Mouse (Mus musculus) G1E-ER4 (cell line): ENCODE data around the gene Olfr70. TPM values are rescaled to one million over a fixed set of nuclear protein-coding genes. Genes with fewer than 3 reads are reported as not detected.

ENCODE experiments used
- GATA1 ChIP-seq: IDR thresholded peaks from one replicate; pipeline ENCODE4 v1.8.0; 2012; ENCODE audit warnings: low read length, inconsistent platforms
- polyA plus RNA-seq: library from polyadenylated mRNA; stranded (reverse); fragments of >175 nt; gene quantifications from 2 replicates; pipeline ENCODE4 v1.2.3, GENCODE M21; 2012

The Olfr70 gene
- polyA plus RNA-seq, 1 experiment: not detected

GRCm38 (mm10) chr4:43678541-43678940, 22.1 kb downstream of the Olfr70 start:
- TF ChIP-seq GATA1: no peak

DNA sequence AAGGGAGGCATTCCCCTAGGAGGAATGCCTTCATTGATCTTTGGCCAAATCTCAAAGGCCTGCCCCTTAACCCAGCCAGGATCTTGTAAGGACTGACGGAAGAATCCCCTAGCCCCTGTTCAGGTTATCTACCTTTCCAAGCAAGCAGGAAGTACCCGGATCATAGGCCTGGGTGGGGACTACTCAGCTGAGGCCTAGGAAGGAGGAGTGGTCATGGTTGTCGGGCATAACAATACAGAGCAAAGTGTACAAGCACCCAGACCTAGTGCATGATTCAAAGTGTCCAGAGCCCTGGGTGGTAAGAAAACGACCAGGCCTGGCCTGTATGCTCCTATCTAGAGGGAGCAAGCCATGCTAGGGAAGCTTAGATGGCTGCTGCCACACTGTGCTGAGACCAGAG, 25.0 kb downstream of the Olfr70 start:
- TF ChIP-seq GATA1: no peak

DNA sequence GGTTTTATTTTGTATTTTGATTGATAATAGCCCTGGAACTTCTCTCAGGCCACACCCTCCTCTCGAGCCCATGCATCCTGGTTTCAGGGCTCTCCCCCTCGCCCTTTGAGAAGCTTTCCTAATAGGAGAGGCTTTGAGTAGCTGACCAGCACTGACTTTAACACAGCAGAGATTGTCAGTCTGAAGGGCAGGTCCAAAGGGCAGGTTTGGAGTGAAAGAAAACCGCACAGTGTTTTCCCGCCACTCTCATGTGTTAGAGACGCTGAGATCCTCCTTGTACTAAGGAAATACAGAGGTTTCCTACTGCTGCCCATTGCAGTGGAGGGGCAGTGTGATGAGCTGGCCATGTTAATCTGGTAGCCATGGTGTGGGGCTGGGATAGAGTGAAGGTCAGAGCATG, 25.6 kb downstream of the Olfr70 start:
- no peak for TF ChIP-seq GATA1

DNA sequence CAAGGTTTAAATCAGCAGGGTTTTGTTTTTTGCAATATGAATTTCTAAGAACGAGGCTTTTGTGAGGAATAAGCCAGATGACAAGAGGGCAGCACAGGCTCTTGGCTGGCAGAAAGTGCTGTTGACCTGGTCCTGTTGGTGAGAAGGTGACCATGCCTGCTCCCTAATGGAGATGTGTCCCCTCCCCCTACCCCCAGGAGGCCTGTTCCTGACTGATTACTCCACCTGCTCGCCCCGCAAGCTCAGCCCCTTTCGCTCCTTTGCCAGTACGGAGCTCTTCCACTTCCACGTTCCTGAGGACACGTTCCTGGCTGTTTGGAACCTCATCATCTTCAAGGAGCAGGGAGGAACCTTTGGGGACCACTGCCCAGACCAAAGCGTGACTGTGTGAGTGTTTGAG, 26.9 kb downstream of the Olfr70 start:
- no peak for TF ChIP-seq GATA1

- TF ChIP-seq GATA1: no peak
Measured at GRCm38 (mm10) chr4:43672070-43672469, 28.5 kb downstream of the Olfr70 start.

- TF ChIP-seq GATA1: no peak
Measured at GRCm38 (mm10) chr4:43669428-43669794, 31.2 kb downstream of the Olfr70 start.

- TF ChIP-seq GATA1: no peak
Measured at GRCm38 (mm10) chr4:43668782-43669427, 31.7 kb downstream of the Olfr70 start, which contains the start of the genes Tmem8b and Fam221b. TSS of gene Tmem8b (plus strand) at chr4:43668971. TSS of gene Fam221b (minus strand) at chr4:43669145.

DNA sequence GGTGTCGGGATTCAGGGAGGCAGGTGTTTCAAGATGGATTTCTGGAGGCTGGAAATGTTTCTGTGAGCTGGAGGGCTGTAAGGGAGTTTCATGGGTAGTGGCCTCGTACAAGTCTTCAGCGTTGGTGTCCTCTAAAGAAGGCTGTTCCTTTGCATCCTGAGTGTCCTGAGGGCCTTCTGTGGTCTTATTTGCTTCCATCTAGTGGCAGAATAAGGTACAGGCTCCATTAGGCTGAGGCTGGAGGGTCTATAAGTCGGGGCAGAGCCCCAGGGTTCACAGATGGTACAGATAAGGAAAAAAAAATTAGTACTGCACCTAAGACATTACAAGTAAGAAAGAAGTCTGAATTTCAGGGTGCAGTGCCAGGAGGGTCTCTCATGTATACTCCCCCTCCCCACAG, 34.2 kb downstream of the Olfr70 start:
- no peak for TF ChIP-seq GATA1

DNA sequence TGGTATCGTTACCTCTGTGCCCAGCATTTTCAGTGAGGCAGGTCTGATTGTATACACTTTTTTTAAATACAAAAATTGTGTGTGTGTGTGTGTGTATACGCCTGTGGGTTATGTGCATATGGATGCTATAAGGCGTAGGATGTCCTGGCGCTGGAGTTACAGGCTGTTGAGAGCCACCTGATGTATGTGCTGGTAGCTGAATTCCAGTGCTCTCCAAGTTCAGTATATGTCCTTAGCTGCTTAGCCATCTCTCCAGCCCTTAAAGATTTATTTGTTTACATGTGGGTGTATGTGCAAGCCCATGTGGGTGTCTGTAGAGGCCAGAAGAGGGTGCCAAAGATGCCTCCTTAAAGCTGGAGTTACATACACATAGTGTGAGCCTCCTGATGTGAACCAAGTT, 43.5 kb downstream of the Olfr70 start:
- no peak for TF ChIP-seq GATA1

- TF ChIP-seq GATA1: no peak
Measured at GRCm38 (mm10) chr4:43656339-43657109, 44.1 kb downstream of the Olfr70 start, which contains the start of gene Hint2. TSS of gene Hint2 (minus strand) at chr4:43656466.

DNA sequence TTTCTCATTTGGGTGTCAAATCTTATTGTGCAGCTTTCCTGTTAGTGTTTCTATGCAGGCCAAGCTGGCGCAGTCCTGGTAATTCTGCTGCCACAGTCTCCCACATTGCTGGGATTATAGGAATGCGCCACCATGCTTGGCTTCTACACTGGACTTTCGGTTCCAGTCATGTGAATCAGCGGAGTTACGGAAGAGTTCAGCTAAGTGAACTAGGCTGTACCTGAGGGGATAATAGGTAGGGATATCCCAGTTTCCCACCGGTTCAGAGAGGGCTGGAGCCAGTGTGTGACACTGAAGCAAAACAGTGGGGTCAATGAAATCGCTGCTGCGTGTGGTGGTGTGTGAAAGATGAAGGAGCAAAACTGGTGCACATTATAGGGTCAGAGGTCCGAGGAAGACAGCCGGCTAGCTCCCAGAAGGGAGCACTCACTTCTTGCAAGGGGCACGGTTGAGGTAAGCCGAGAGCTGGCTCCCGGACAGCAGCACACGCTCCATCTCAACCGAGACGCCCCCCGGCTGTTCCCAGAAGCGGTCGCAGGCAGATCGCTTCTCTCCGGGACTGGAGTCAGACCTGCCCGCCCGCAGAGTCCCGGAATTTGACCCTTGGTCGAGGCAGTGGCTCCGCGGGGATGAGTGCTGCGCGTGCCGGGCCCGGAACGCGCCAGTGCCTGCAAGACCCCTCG, 44.8 kb downstream of the Olfr70 start:
- TF ChIP-seq GATA1: no peak

DNA sequence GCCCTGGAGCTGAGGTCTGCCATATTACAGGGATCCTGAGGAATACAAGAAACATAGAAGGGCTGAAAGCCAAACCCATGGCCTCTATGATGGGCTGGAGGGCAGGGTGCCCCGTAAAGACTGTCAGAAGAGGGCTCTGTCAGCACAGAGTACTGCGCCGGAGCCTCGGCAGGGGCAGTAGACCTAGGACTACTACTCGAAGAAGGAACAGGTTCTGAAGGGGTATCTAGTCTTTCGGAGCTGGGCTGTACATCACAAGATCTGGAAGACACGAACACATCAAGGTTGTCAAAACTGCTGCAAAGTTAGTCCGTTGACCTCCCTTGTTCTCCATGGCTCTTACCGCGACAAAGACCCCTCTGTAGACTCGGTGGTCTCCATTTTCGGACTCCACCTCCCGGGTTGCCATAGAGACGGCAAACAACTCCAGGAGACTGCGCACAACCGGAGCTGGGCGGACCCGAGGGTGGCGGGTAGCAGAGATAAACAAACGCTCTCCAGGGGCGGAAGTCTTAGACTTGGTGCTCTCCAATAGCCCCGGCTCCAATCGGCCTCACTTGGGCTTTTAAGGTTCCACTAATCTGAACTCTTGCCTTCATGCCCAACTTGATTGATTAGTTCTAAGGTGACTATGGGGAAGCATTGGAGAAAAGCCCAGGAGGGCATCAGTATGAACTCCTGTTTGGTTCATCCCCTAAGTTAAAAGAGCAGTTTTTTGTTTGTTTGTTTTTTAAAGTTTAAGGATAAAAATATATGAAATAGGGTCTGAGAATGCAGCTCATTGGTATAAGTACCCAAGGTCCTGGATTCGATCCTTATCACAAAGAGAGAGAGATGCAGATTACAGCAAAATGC, 47.2 kb downstream of the Olfr70 start, which contains the start of gene Spag8:
Gene Spag8 (minus strand): TSS at position 434 of the 855 bp plus-strand sequence.
- no peak for TF ChIP-seq GATA1

DNA sequence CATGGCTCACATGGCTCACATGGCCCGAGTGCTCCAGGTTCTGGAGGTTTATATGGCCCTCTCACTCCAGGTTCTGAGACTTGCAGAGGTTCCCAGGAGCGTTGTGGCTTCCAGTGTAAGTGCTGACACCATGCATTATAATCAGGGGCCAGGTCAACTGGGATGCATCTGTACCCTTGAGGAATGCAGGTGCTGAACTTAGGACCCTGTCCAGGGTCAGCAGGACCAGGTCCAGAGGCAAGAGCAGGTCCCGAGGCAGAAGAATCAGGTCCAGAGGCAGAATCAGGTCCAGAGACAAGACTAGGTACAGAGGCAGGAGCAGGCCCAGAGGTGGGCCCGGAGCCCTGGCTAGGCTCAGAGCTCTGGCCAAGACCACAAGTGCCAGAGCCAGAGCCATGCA, 47.9 kb downstream of the Olfr70 start:
- TF ChIP-seq GATA1: no peak

DNA sequence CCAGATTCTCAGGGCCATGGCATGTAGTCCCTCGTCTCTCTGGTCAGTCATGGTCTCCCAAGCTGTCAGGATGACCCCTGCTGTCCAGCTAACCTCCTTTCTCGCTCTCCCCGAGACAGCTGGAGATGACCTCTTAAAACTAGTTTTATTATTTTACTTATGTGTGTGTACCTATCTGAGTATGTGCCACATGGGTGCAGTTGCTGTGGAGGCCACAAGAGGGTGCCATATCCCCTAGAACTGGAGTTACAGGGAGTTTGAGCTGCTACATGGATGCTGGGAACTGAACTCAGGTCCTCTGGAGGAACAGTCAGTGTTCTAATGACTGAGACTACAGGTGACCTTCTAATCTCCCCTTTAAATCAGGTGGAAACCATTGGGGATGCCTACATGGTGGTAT, 50.8 kb downstream of the Olfr70 start:
- TF ChIP-seq GATA1: no peak

Other genes starting within 250 kb of the Olfr70 start
- gene Cd72, start 246.2 kb downstream of the Olfr70 start, polyA plus RNA-seq: not detected in 2 replicates
- gene Sit1, start 217.1 kb downstream of the Olfr70 start, polyA plus RNA-seq: not detected in 2 replicates
- gene Ccdc107, start 207.9 kb downstream of the Olfr70 start, polyA plus RNA-seq: 69.1 and 82.1 TPM in 2 replicates
- 14.1 and 17.4 TPM in 2 replicates for gene Arhgef39, start 201.1 kb downstream of the Olfr70 start, polyA plus RNA-seq
- not detected in 2 replicates for gene Car9, start 193.8 kb downstream of the Olfr70 start, polyA plus RNA-seq
- gene Tpm2, start 177.0 kb downstream of the Olfr70 start, polyA plus RNA-seq: not detected in 2 replicates
- gene Creb3, start 138.5 kb downstream of the Olfr70 start, polyA plus RNA-seq: 1.6 and 2.6 TPM in 2 replicates
- gene Tln1, start 138.1 kb downstream of the Olfr70 start, polyA plus RNA-seq: 169 and 178 TPM in 2 replicates
- 31.2 and 129 TPM in 2 replicates for gene Rgp1, start 122.1 kb downstream of the Olfr70 start, polyA plus RNA-seq
- 13.5 and 21.5 TPM in 2 replicates for gene Gba2, start 121.9 kb downstream of the Olfr70 start, polyA plus RNA-seq
- not detected in 2 replicates for gene Msmp, start 116.3 kb downstream of the Olfr70 start, polyA plus RNA-seq
- 0.11 TPM in 2 replicates for gene Npr2, start 68.9 kb downstream of the Olfr70 start, polyA plus RNA-seq
- gene Spag8, start 47.2 kb downstream of the Olfr70 start, polyA plus RNA-seq: not detected in 2 replicates
- 45.3 and 51.0 TPM in 2 replicates for gene Hint2, start 44.3 kb downstream of the Olfr70 start, polyA plus RNA-seq
- 3.2 and 3.4 TPM in 2 replicates for gene Tmem8b, start 31.8 kb downstream of the Olfr70 start, polyA plus RNA-seq
- 0.01 and 0.02 TPM in 2 replicates for gene Fam221b, start 31.7 kb downstream of the Olfr70 start, polyA plus RNA-seq
- not detected in 2 replicates for gene Olfr71, start 9.4 kb upstream of the Olfr70 start, polyA plus RNA-seq
- gene Hrct1, start 26.4 kb upstream of the Olfr70 start, polyA plus RNA-seq: not detected in 2 replicates
- gene Spaar, start 29.2 kb upstream of the Olfr70 start, polyA plus RNA-seq: not detected in 2 replicates
- gene Olfr159, start 70.2 kb upstream of the Olfr70 start, polyA plus RNA-seq: not detected in 2 replicates
- gene Olfr156, start 123.1 kb upstream of the Olfr70 start, polyA plus RNA-seq: not detected in 2 replicates
- not detected in 2 replicates for gene Olfr157, start 139.4 kb upstream of the Olfr70 start, polyA plus RNA-seq
- gene Olfr155, start 150.8 kb upstream of the Olfr70 start, polyA plus RNA-seq: not detected in 2 replicates
- gene Reck, start 174.7 kb upstream of the Olfr70 start, polyA plus RNA-seq: not detected in 2 replicates